Mouse (Mus musculus): Measurements from ENCODE around the gene Bco2.

DNA sequence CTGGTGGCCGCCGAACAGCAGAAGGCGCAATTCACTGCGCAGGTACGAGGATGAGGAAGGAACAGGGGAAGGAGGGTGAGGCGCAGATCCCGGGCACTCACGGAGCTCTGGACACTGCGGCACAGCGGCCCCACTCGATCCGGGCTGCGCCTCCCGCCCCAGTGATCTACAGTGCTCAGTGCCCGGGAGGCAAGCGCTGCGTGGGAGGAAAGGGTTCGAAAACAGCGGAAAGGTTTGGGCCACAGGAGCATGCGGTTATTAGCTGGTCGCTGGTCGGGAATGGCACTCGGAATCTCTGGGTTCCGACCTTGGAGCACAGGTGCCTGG lies 49.0 kb upstream of the Bco2 start:
- TF ChIP-seq CTCF (IDR thresholded peaks at IDR 0.05; ENCODE audit: low read depth, low read length): no peak
- no peak for TF ChIP-seq POLR2A (IDR thresholded peaks at IDR 0.05; ENCODE audit: extremely low read depth, insufficient read depth, low read length)

All from liver, adult 2 months (tissue).